Mouse (Mus musculus) kidney, embryonic 14.5 days (tissue): ENCODE results near the gene Pde6h. TPM values are rescaled to one million over a fixed set of nuclear protein-coding genes. Genes with fewer than 3 reads are reported as not detected.

ENCODE experiments used
- ATAC-seq: fragments of 200-750 bp; cut with Nextera tagmentation; 2 replicates; pipeline ENCODE4 v1.8.0; 2017; ENCODE audit warnings: moderate number of reproducible peaks, mild to moderate bottlenecking, moderate TSS enrichment, moderate library complexity; ENCODE audit not compliant: low FRiP score, low TSS enrichment
- H3K27ac ChIP-seq: fragments of 300-500 bp; sonication (generic); 2 replicates; pipeline ENCODE4 v1.5.1; 2014; ENCODE audit warnings: low read depth, mild to moderate bottlenecking, low read length, moderate library complexity, mixed read lengths
- H3K27me3 ChIP-seq: fragments of 300-500 bp; sonication (generic); 2 replicates; pipeline ENCODE4 v1.6.1; 2014; ENCODE audit warnings: mild to moderate bottlenecking, low read length; ENCODE audit not compliant: control insufficient read depth, insufficient read depth
- H3K36me3 ChIP-seq: fragments of 300-500 bp; sonication (generic); 2 replicates; pipeline ENCODE4 v1.6.1; 2014; ENCODE audit warnings: low read length, mixed read lengths; ENCODE audit not compliant: control insufficient read depth, insufficient read depth
- H3K4me1 ChIP-seq: fragments of 300-500 bp; sonication (generic); 2 replicates; pipeline ENCODE4 v1.6.1; 2014; ENCODE audit warnings: low read length, mixed read lengths; ENCODE audit not compliant: control insufficient read depth, insufficient read depth
- H3K4me2 ChIP-seq: fragments of 300-500 bp; sonication (generic); replicated peaks from 2 replicates; pipeline ENCODE4 v1.6.1; 2014; ENCODE audit warnings: low read depth, mild to moderate bottlenecking, low read length
- H3K4me3 ChIP-seq: fragments of 300-500 bp; sonication (generic); 2 replicates; pipeline ENCODE4 v1.5.1; 2014; ENCODE audit warnings: mild to moderate bottlenecking, low read length
- H3K9ac ChIP-seq: fragments of 300-500 bp; sonication (generic); 2 replicates; pipeline ENCODE4 v1.6.1; 2014; ENCODE audit warnings: low read depth, mild to moderate bottlenecking, low read length, moderate library complexity
- H3K9me3 ChIP-seq: fragments of 300-500 bp; sonication (generic); 2 replicates; pipeline ENCODE4 v1.6.1; 2016; ENCODE audit warnings: low read length; ENCODE audit not compliant: control insufficient read depth
- WGBS: fragments of 180-500 bp; shearing (Covaris S2); extraction: QIAGEN DNeasy Blood & Tissue Kit; methylation state at CpG from one replicate; pipeline ENCODE4 v1.1.7; 2014; 5-methylcytosine and 5-hydroxymethylcytosine counted together
- polyA plus RNA-seq: library from polyadenylated mRNA; unstranded; fragments of >200 nt; fragmentation: Nextera tagmentation; extraction: Ambion mirVana; gene quantifications from 2 replicates; pipeline ENCODE4 v1.2.1, GENCODE M21; 2014

Gene Pde6h
- polyA plus RNA-seq, 1 experiment from 2014 or later = 0.81 TPM

DNA sequence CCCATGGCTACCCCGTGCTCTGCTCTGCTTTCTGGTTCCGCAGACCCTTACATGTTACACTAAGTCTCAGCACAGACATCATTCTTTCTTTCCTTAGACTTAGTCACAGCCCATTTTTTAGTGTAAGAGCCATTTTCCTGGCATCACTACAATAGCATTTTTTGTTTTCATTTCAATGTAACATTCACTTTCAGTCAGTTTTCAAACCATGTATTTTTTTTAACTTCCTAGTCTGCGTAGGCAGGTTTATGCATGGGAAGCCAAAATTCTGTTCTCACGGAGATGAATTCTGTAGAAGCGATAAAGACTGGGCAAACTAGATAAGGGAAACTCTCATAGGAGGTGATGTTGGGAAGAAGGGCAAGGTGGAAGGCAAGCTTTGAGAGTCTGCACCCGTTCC, 34.1 kb upstream of the Pde6h start:
- no peak overlapping the region for H3K27ac ChIP-seq
- no peaks in the 10 kb centered on the region for H3K27me3 ChIP-seq
- WGBS = 94% methylated on average over 6 of the region's 6 CpGs
- no peak for ATAC-seq
- H3K9ac ChIP-seq = no peak overlapping the region
- no peaks in the 10 kb centered on the region for H3K4me1 ChIP-seq
- H3K4me2 ChIP-seq = no peak overlapping the region
- H3K4me3 ChIP-seq = no peak overlapping the region
- no peaks in the 10 kb centered on the region for H3K9me3 ChIP-seq
- H3K36me3 ChIP-seq = no peaks in the 10 kb centered on the region

DNA sequence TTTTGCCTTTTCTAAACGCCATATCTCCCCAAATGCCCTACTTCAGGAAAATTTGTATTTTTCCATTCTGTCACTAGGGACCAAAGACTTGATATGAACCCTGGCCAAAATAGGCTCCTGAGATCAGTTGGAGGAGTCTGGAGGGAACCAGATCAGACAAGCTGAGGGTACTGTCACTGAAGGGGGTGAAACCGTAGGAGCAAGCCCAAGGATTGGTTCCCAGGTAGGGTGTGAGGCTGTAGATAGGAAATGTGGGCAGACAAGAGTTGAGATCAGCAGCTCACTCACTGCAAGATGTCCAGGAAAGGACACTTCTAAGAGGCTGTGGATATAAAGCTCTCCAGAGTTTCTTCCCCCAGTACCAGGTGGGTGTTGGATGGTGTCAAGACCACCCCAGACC, 31.6 kb upstream of the Pde6h start:
- Histone ChIP-seq H3K27ac (no peak overlapping the region), H3K36me3 (no peaks in the 10 kb centered on the region), H3K4me1 (peaks cover 5% of the 10 kb centered on the region; the same call in 1 of the 2 replicates), H3K27me3 (no peaks in the 10 kb centered on the region), H3K4me3 (no peak overlapping the region), H3K9me3 (no peaks in the 10 kb centered on the region), H3K4me2 (no peak overlapping the region), H3K9ac (no peak overlapping the region)
- no peak for ATAC-seq
- WGBS = 86% methylated on average over 2 of the region's 2 CpGs

DNA sequence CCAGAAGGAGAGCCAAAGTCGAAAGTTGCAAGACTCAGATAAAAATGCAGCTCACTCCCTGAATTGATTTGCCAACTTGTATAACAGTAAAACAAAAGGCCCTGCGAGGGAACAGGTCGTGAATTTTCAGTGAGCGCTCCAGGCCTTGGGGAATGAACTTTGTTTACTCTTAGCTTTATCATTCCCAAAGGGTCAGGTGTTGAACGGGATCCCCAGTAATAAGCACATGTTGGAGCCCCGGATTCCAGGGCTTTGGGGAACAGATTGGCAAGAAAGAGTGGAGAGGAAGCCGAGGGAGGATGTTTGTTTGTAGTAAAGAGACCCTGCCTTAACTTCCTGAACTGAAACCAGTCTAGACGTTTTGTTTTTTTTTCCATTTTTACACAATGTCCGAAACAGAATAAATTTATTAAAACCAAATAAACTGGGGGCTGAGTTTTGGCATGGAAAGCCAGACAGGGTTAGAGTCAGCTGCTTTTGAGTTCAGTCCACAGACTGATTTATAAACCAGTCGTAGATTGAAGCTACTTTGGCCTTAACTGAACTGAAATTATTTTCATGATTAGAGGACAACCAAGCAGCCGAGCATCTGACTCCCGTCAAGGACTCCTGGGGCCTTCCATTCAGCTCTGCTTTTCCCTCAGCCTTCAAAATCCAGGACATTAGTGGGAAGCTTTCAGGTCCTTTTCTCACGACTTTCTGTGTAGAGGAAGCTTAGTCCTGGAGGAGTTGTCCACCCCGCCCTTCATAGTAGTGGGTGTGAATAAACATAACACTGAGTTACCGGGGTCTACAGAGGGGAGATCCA, 28.9 kb upstream of the Pde6h start:
- ATAC-seq = peak; percentile 60
- Histone ChIP-seq H3K9me3 (no peaks in the 10 kb centered on the region), H3K9ac (no peak overlapping the region), H3K36me3 (no peaks in the 10 kb centered on the region), H3K27me3 (no peaks in the 10 kb centered on the region), H3K4me3 (no peak overlapping the region), H3K4me2 (no peak overlapping the region), H3K27ac (peak overlapping the region; percentile 68), H3K4me1 (peaks cover 10% of the 10 kb centered on the region)
- WGBS = 36% methylated on average over 15 of the region's 15 CpGs

DNA sequence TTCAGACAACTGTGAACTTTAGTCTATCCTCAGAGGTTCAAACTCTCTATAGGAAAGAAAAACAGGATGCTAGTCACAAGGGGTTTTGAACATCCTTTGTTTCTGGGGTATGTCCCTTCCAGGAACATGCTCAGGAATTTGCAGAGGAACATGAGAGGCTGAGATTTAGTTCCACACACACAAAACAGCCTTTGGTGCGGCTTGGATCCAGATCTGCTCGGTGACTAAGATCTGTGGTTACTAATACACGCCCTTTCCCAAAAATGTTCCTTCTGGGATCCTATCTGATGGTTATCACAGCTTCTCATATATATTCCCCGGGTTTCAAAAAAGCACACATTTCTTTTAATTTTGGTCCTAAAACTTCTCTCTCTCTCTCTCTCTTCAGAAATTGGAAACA, 25.8 kb upstream of the Pde6h start:
- H3K4me1 ChIP-seq = peaks cover 10% of the 10 kb centered on the region
- H3K36me3 ChIP-seq = no peaks in the 10 kb centered on the region
- no peak overlapping the region for H3K9ac ChIP-seq
- 55% methylated on average over 4 of the region's 4 CpGs for WGBS
- peak overlapping the region; percentile 49; the same call in 1 of the 2 replicates for H3K27ac ChIP-seq
- no peaks in the 10 kb centered on the region for H3K27me3 ChIP-seq
- no peak overlapping the region for H3K4me3 ChIP-seq
- H3K9me3 ChIP-seq = no peaks in the 10 kb centered on the region
- ATAC-seq = no peak
- no peak overlapping the region for H3K4me2 ChIP-seq

DNA sequence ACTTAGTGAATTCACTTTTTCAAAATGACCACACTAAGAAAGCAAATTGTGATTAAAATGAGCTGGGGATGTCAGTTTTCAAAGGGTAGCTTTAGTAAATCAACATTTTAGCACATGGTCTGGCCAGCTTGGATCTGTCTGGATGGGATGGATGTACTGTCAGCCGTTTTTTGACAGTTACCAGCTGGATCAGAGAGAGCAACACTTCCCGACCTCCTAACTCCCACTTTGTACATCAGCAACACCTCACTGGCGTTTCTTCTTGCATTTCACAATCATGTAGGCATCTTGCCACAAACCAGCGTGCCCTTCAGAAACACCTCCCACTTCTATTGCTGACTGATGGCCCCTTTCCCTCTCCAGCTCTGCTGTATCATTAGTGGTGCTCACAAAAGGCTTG, 25.4 kb upstream of the Pde6h start:
- Histone ChIP-seq H3K36me3 (no peaks in the 10 kb centered on the region), H3K4me1 (peaks cover 10% of the 10 kb centered on the region), H3K9me3 (no peaks in the 10 kb centered on the region), H3K4me2 (no peak overlapping the region), H3K9ac (no peak overlapping the region), H3K27ac (no peak overlapping the region; the same call in 1 of the 2 replicates), H3K27me3 (no peaks in the 10 kb centered on the region), H3K4me3 (no peak overlapping the region)
- 21% methylated on average over 4 of the region's 4 CpGs for WGBS
- 0 out of 2 replicates have a peak, but pooled peaks have one; percentile 54 for ATAC-seq

DNA sequence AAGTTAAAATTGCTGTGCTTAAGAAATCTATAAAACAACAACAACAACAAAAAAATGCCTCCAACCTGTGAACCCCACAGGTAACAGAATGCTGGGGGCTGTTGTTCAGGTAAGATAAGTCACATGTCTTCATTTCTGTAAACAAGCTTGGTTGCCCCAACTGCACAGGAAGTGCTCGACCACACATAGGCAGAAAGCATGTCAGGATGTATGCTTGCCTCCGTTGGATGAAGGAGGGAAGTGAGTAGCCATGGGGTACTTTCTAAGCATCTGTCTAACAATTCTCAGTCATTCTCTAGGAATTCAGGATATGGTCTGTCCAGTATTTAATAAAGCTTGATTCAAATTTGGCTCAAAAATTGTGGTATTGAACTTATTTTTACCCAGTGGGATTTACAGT, 24.7 kb upstream of the Pde6h start:
- H3K9me3 ChIP-seq = no peaks in the 10 kb centered on the region
- no peak overlapping the region for H3K4me3 ChIP-seq
- no peaks in the 10 kb centered on the region for H3K27me3 ChIP-seq
- H3K27ac ChIP-seq = no peak overlapping the region; the same call in 1 of the 2 replicates
- WGBS = 70% methylated on average over 2 of the region's 2 CpGs
- H3K4me1 ChIP-seq = peaks cover 10% of the 10 kb centered on the region
- no peak for ATAC-seq
- no peaks in the 10 kb centered on the region for H3K36me3 ChIP-seq
- no peak overlapping the region for H3K4me2 ChIP-seq
- H3K9ac ChIP-seq = no peak overlapping the region

DNA sequence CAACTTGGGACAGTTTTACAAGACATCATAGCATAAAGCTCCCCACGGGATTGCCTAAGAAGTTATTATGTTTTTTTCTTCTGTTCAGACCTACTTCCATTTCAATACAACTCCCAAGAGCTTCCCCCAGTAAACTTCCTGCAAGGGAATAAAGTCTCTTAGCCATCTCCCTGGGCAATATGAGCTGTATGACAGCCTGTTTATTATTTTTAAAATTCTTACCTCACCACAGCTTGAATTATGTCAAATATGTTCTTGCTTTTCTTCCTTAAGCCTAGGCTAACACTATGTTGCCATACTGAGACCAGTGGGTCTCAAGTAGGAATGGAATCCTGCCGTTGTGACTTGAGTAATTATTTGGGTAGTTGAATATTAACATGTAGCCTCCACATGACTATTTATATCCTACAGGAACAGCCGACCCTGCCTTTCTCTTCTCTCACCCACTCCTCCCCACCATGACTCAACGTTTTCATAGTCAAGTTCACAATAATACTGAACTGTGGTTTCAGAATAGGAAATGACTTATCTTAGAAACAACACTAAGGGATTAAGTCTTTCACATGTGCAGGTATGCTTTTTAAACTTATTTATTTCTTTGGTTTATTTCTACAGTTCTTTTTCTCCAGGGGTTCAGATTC, 23.1 kb upstream of the Pde6h start:
- H3K4me1 ChIP-seq = peaks cover 5% of the 10 kb centered on the region; the same call in 1 of the 2 replicates
- no peak overlapping the region for H3K4me2 ChIP-seq
- H3K27ac ChIP-seq = no peak overlapping the region
- ATAC-seq = no peak
- H3K9me3 ChIP-seq = no peaks in the 10 kb centered on the region
- no peak overlapping the region for H3K9ac ChIP-seq
- WGBS = 61% methylated on average over 4 of the region's 4 CpGs
- no peak overlapping the region for H3K4me3 ChIP-seq
- no peaks in the 10 kb centered on the region for H3K27me3 ChIP-seq
- H3K36me3 ChIP-seq = no peaks in the 10 kb centered on the region

DNA sequence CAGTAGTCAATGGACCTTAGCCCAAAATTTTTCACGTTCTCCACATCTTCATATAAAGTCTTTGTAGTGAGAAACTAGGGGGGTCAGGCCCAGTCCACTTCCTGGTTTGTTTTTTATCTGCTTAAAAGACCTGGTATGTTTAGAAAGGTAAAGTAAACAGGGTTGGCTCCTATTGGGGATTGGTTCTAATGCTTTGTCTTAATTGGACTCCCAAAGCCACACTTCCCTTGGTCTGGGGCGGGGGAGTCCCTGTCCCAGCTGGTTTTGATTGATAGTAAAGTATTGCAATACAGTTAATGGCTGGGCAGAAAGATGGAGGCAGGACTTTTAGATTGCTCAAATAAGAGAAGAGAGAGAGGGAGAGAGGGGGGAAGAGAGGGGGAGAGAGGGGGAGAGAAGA, 22.6 kb upstream of the Pde6h start:
- H3K9me3 ChIP-seq = no peaks in the 10 kb centered on the region
- H3K9ac ChIP-seq = no peak overlapping the region
- H3K36me3 ChIP-seq = no peaks in the 10 kb centered on the region
- ATAC-seq = no peak
- H3K4me2 ChIP-seq = no peak overlapping the region
- H3K4me1 ChIP-seq = peaks cover 5% of the 10 kb centered on the region; the same call in 1 of the 2 replicates
- H3K27ac ChIP-seq = no peak overlapping the region
- WGBS = 75% methylated on average over 2 of the region's 2 CpGs
- no peak overlapping the region for H3K4me3 ChIP-seq
- no peaks in the 10 kb centered on the region for H3K27me3 ChIP-seq

DNA sequence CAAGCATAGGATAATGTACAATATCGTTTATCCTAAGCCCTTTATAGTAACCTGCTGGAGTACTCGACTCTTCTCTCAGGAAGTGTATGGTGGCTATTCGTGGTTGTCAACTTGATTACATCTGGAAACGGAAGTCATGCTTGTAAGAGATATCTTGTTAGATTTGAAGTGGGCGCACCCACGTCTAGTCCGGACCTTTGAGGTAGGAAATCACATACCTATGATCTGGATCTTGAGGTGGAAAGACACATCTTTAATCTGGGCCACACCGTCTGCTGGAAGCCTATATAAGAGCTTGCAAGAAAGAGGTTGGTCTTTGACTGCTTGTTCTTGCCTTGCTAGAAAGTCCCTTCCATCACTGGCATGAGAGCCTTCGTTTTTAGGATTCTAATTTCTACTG, 21.1 kb upstream of the Pde6h start:
- Histone ChIP-seq H3K4me1 (peaks cover 3% of the 10 kb centered on the region; the same call in 1 of the 2 replicates), H3K9ac (no peak overlapping the region), H3K4me3 (no peak overlapping the region), H3K9me3 (no peaks in the 10 kb centered on the region), H3K27ac (no peak overlapping the region), H3K36me3 (no peaks in the 10 kb centered on the region), H3K27me3 (no peaks in the 10 kb centered on the region), H3K4me2 (no peak overlapping the region)
- 92% methylated on average over 9 of the region's 9 CpGs for WGBS
- no peak for ATAC-seq
